Mouse (Mus musculus) mouse embryonic stem cell (cell line): ENCODE measurements around the gene Enox1.

Experiments
- in situ Hi-C, 2 experiments: fragments of 300-500 bp; cut with MboI; formaldehyde crosslinking; loops; 1 replicate in 1 of 2; 3 replicates in 1 of 2; pipeline ENCODE4 v1.14.3; 2019 to 2020; ENCODE audit warnings: low sequenced_read_pairs in 2 of 2, low pct_unique_long_range_greater_than_20kb in 1 of 2, mixed read lengths in 1 of 2; ENCODE audit not compliant: unreplicated experiment in 1 of 2

Enox1 gene

GRCm38 (mm10) chr14:77183491-77183890 lies 26.9 kb downstream of the Enox1 start:
- in situ Hi-C loops, result no loop called here

- in situ Hi-C loops, result no loop called here
Measured at GRCm38 (mm10) chr14:77190158-77190557, 33.6 kb downstream of the Enox1 start.

GRCm38 (mm10) chr14:77195314-77196020 lies 38.9 kb downstream of the Enox1 start:
- in situ Hi-C loops, result no loop called here

GRCm38 (mm10) chr14:77196246-77196645 lies 39.7 kb downstream of the Enox1 start:
- in situ Hi-C loops, result no loop called here

GRCm38 (mm10) chr14:77197414-77197915 lies 40.9 kb downstream of the Enox1 start:
- in situ Hi-C loops, result no loop called here

- in situ Hi-C loops, result no loop called here
Measured at GRCm38 (mm10) chr14:77210889-77211288, 54.3 kb downstream of the Enox1 start.

GRCm38 (mm10) chr14:77213210-77213609 lies 56.6 kb downstream of the Enox1 start:
- in situ Hi-C loops, result no loop called here

- in situ Hi-C loops, result no loop called here
Measured at GRCm38 (mm10) chr14:77214848-77215247, 58.3 kb downstream of the Enox1 start.

GRCm38 (mm10) chr14:77225346-77225745 lies 68.8 kb downstream of the Enox1 start:
- in situ Hi-C loops, result no loop called here

- in situ Hi-C loops, result no loop called here
Measured at GRCm38 (mm10) chr14:77238811-77239210, 82.2 kb downstream of the Enox1 start.

- in situ Hi-C loops, result no loop called here
Measured at GRCm38 (mm10) chr14:77239360-77239759, 82.8 kb downstream of the Enox1 start.

- in situ Hi-C loops, result no loop called here
Measured at GRCm38 (mm10) chr14:77246977-77247376, 90.4 kb downstream of the Enox1 start.

GRCm38 (mm10) chr14:77248426-77248825 lies 91.9 kb downstream of the Enox1 start:
- in situ Hi-C loops, result no loop called here

GRCm38 (mm10) chr14:77248946-77249345 lies 92.4 kb downstream of the Enox1 start:
- in situ Hi-C loops, result no loop called here

GRCm38 (mm10) chr14:77250652-77251238 lies 94.2 kb downstream of the Enox1 start:
- in situ Hi-C loops, result no loop called here

- in situ Hi-C loops, result no loop called here
Measured at GRCm38 (mm10) chr14:77255201-77255600, 98.6 kb downstream of the Enox1 start.

GRCm38 (mm10) chr14:77255711-77256110 lies 99.1 kb downstream of the Enox1 start:
- in situ Hi-C loops, result no loop called here

- in situ Hi-C loops, result no loop called here
Measured at GRCm38 (mm10) chr14:77256943-77257342, 100.4 kb downstream of the Enox1 start.

GRCm38 (mm10) chr14:77257461-77257860 lies 100.9 kb downstream of the Enox1 start:
- in situ Hi-C loops, result no loop called here

- in situ Hi-C loops, result no loop called here
Measured at GRCm38 (mm10) chr14:77258186-77258585, 101.6 kb downstream of the Enox1 start.
